Mouse (Mus musculus) thymus, postnatal 4 days (tissue): ENCODE data around the gene Gm10642.
A peak's percentile ranks its signal among the peaks of the same experiment; 100 is the strongest.

ENCODE experiments used
- DNase-seq: peaks from one replicate; pipeline ENCODE4 v3.0.0; 2021

The Gm10642 gene

DNA sequence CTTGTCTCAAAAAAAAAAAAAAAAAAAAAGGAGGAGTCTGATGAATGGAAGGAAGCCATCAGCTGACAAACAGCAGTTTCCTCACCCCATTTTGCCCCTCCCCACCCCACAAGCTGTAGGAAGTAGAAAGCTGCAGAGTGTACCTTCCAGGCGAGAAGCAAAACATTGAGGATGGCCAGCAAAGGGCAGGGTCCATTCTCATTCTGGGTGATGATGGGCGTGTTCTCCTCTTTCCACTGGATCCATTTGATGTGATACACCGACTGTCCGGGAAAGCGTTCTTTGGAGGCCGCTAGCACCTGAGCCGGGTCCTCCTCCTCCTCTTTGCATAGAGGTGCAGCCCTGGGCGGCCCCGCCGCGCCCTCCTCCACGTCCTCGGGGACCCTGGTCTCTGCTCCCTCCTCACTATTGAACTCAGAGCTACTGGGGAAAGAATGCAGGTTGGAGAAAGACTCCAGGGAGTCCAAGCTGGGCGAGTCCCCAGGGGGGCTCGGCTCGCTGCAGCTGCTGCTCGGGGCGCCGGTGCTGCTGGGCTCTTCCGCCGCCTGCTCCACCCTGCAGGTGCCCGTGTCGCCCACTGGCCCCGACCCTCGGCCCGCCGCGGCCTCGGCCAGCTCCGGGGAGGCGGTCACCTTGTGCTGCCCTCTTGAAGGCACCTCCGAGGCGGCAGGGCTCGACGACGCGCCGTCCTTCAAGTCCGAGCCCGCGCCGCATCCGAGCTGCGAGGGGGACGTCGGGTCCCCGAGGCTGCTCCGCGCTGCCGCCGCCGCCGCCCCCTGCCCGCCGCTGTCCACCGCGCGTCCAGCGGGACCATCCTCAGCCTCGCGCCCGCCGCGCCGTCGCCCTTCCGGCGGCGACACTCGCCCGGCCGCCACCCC, at the start of gene Gm10642:
Gene Gm10642, plus strand, starts transcription at position 122 of the 878 bp plus-strand sequence.
- DNase-seq: peak; percentile 79

- no peak for DNase-seq
Measured at GRCm38 (mm10) chr9:70611026-70611673, 44.9 kb upstream of the Gm10642 start.

- no peak for DNase-seq
Measured at GRCm38 (mm10) chr9:70629711-70630110, 26.3 kb upstream of the Gm10642 start.

- no peak for DNase-seq
Measured at GRCm38 (mm10) chr9:70631665-70632064, 24.4 kb upstream of the Gm10642 start.

DNA sequence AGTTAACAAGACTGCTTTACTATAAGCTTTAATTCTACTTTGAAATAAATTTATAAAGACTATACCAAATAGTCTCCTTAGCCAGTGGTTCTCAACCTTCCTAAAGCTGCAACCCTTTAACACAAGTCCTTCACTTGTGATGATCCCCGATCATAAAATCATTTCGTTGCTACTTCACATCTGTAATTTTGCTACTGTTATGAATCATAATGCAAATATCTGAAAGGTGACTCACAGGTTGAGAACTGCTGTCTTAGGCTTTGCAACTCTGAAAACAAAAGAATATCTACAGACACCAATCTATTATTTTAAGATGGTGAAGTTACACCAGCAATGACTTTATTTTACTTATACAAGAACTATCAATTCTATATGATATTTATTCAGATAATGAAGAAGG, 19.3 kb upstream of the Gm10642 start:
- no peak for DNase-seq

DNA sequence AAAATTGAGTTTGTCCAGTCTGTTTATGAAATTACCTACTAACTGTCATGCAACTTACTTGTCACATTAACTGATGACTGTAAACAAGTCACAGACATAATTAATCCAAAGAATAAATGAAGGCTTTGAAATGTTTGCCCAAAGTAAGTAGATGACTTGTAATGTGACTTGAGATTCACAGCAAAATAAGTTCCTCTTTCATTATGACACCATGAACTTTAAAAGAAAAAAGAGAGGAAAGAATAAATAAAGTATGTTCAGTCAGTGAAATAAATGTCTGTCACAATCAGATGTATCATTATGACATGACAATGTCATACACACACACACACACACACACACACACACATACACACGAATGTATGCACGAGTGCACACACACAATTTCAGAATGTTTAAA, 5.8 kb upstream of the Gm10642 start:
- no peak for DNase-seq

GRCm38 (mm10) chr9:70650994-70651393, 5.1 kb upstream of the Gm10642 start:
- DNase-seq: no peak

- DNase-seq: no peak
Measured at GRCm38 (mm10) chr9:70652221-70652620, 3.8 kb upstream of the Gm10642 start.

DNA sequence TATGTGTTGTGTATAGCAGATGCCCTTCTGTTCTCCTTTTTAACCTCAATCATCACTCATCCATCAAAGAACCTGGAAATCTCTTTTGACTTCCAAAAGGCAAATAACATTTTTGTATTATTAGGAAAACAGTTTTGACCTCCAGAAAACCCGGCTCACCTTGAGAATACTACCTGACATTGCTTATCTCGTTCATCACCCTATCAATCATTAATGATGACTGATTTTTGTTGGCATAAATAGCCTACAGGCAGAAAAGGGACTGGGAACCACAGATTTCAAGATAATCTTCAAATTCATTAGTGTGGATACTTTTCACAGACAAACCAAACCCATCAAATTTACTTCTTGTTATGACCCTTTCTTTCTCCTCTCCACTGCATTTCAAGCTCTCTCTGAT, 2.2 kb upstream of the Gm10642 start:
- no peak for DNase-seq

DNA sequence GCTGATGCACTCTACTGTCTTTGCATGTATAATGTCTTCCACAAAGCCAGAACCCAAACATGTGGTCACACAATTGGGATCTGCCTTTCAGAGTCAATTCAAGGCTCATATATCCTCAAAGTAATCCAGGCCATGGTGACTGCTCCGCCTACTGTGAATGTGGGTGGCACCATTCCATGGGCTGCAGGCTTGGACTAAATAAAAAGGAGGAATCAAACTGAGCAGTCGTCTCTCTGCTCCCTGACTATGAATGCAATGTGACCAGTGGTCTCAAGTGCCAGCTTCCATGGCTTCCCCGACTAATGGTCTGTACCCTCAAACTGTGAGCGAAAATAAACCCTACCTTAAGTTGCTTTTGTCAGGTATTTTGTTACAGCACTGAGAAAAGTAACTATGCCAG, 1.6 kb upstream of the Gm10642 start:
- no peak for DNase-seq

DNA sequence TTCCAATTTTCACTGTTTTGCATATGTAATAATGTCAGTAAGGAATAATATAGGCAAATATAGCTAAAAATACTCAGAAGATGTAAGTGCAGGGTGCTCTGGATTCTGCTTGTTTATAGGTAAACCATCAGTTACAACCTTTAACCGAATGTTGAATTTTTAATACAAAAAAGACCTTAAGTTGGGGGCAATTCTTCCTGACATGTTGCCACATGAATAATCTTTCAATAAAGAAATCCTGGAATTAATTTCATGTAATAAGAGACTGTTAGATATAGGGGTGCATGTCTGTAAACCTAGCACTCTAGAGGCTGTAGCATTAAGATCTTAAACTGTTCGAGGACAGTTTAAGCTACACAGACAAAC, 304 bp upstream of the Gm10642 start:
- no peak for DNase-seq

DNA sequence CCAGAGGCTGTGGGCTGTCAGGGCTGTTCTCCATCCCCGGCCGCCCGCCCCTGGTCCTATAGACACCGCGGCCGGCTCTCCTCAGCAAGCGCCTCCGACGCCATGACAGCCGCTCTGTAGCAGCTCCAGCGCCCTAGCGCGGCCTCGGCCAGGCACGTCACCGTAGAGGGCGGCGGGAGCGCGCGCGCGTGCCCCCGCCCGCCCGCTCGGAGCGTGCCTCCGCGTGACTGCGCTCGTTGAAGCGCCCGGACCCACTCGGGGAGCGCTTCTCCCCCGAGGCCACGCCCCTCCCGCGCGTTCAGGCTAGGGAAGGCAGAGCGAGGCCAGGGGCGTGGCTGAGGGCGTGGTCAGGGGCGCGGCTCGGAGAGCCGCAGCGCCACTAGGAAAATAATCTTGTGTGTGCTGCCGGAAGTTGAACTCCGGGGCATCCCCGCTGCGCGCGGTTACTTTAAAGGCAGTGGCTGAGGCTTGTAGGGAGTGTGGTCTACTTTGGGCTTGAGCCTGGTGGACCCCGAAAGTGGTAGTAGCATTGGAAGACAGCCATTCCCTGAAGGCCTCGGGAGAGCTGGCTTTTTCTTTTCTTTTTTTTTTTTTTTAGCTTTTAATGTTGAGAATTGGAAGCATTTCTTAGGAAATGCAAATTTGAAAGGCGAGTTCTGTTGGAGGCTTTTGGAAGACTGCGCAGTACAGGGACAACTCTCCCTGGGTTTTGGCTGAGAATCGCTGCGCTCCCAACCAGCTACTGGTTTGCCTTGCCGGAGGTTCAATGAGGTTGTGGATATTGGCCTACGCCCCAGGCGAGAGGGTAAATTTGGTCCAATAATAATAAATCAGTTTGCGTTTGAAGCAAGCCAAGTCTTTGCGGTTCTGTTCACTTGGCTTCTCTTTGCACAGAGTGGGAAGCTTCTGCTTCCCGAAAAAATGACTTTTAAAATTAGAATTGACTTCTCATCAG, 1.2 kb downstream of the Gm10642 start, which contains the start of gene Mindy2:
Gene Mindy2, minus strand, starts transcription at position 162 of the 955 bp plus-strand sequence.
- peak; percentile 100 for DNase-seq

DNA sequence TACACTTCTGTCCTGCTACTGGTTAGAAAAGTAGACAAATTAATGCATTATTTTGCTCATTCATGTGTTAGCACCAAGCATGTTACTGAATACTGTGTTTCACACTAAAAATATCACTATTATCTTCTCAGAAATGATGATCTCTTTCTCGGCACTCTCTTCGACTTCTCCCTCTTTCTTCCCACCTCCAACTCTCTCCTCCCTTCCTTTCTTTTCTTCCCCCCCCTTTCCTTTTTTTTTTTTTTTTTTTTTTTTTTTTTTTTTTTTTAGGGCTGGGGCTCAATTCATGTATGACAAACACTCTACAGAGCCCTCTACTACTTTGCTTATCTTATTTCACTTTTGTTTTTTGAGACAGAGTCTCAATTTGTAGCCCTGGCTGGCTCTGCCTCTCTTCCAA, 2.2 kb downstream of the Gm10642 start:
- DNase-seq: no peak

GRCm38 (mm10) chr9:70664847-70665246, 8.8 kb downstream of the Gm10642 start:
- DNase-seq: no peak

GRCm38 (mm10) chr9:70665372-70666145, 9.5 kb downstream of the Gm10642 start:
- no peak for DNase-seq

DNA sequence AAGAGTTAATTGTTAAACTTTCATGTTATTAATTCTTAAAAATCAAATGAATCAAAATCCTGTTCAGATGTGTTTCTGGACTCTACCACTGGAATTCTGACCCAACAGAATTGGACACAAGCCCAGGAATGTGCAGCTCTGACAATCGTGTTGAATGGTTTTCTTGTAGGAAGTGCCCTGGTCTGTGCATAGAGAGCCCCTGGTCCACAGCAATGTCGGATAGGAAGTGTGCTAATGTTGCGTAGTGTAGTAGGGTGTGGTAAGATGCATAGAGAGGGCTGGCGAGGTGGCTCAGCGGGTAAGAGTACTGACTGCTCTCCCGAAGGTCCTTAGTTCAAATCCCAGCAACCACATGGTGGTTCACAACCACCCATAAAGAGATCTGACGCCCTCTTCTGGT, 10.8 kb downstream of the Gm10642 start:
- no peak for DNase-seq

DNA sequence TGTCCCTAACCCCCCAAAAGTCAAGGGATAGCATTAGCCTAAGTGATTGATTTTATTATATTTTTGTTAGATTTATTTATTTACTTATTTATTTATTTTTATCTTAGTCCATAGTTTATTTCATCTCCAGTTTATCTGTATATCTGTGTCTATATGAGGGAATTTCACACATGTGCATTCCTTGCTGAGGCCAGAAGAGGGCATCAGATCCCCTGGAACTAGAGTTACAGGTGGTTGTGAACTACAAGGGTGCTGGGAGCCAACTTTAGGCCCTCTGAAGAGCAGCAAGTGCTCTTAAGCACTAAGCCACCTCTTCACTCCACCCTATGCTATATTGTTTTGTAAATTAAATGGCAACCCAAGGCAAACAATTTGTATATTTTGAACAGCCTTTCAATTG, 12.0 kb downstream of the Gm10642 start:
- peak; percentile 38 for DNase-seq

DNA sequence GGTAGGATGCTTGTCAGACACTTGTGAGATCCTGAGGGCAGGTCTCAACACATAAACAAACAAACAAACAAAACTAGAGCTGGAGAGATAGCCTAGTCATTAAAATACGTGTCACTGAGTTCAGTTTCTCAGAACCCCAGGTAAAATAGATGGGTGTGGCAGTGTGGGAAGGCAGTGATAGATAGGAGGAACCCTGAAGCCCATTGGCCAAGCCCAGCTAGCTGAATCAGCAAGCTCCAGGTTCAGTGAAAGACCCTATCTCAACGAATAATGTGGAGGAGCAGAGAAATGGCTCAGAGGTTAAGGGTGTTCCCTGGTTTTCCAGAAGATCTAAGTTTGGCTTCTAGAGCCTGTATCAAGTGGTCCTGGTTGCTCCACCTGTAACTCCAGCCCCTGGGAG, 13.1 kb downstream of the Gm10642 start:
- DNase-seq: no peak

DNA sequence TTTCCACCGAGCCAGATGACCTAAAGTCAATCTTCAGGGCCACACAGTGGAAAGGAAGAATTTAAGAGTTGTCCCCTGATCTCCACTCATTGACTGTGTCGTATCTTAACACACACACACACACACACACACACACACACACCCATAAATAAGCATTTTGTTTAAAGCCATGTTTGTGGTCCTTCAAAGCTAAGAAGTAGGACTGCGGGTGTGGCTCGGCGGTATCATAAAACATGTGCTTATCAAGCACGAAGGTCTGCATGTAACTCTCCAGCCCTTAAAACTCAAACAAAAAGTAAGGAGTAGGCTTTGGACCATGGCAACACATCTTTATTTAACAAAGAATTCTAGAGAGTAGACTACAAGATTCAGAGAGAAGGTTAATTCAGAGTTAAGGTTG, 14.3 kb downstream of the Gm10642 start:
- DNase-seq: no peak

DNA sequence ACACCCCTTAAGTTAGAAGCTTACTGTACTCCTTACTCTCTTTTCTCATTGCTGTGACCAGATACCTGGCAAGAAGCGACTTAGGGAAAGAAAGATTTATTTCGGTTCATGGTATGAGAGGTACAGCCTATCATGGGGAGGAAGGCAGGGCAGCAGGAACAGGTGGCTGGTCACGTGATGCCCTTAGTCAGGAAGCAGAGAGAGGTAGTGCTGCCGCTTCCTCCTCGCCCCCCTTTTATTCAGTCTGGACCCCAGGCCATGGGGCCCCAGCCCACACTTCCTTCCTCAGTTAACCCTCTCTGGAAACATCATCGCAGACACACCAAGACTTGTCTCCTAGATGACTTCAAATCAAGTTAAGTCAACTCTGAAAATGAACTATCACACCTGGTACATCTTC, 15.2 kb downstream of the Gm10642 start:
- DNase-seq: peak; percentile 75

GRCm38 (mm10) chr9:70671772-70672579, 15.9 kb downstream of the Gm10642 start:
- peak; percentile 39 for DNase-seq
